Mouse (Mus musculus) hindbrain, embryonic 16.5 days (tissue): ENCODE measurements around the gene Golga2. TPM values are rescaled to one million over a fixed set of nuclear protein-coding genes. Genes with fewer than 3 reads are reported as not detected.

ENCODE experiments used
- ATAC-seq: fragments of 200-750 bp; cut with Nextera tagmentation; 2 replicates; pipeline ENCODE4 v1.8.0; 2017; ENCODE audit warnings: moderate TSS enrichment, moderate library complexity
- H3K27ac ChIP-seq: fragments of 300-500 bp; sonication (generic); 2 replicates; pipeline ENCODE4 v1.5.1; 2014; ENCODE audit warnings: low read depth, mild to moderate bottlenecking, control low read depth, low read length, moderate library complexity
- H3K27me3 ChIP-seq: fragments of 300-500 bp; sonication (generic); replicated peaks from 2 replicates; pipeline ENCODE4 v1.6.1; 2014; ENCODE audit warnings: low read length; ENCODE audit not compliant: control insufficient read depth, insufficient read depth
- H3K36me3 ChIP-seq: fragments of 300-500 bp; sonication (generic); 2 replicates; pipeline ENCODE4 v1.6.1; 2014; ENCODE audit warnings: mild to moderate bottlenecking, low read length, moderate library complexity, mixed read lengths; ENCODE audit not compliant: control insufficient read depth, insufficient read depth
- H3K4me1 ChIP-seq: fragments of 300-500 bp; sonication (generic); 2 replicates; pipeline ENCODE4 v1.6.1; 2014; ENCODE audit warnings: low read depth, low read length; ENCODE audit not compliant: control insufficient read depth, insufficient read depth
- H3K4me2 ChIP-seq: fragments of 300-500 bp; sonication (generic); 2 replicates; pipeline ENCODE4 v1.6.1; 2014; ENCODE audit warnings: mild to moderate bottlenecking, low read length, control low read depth, moderate library complexity
- H3K4me3 ChIP-seq: fragments of 300-500 bp; sonication (generic); 2 replicates; pipeline ENCODE4 v1.5.1; 2014; ENCODE audit warnings: mild to moderate bottlenecking, low read length, control low read depth, moderate library complexity
- H3K9ac ChIP-seq: fragments of 300-500 bp; sonication (generic); 2 replicates; pipeline ENCODE4 v1.6.1; 2014; ENCODE audit warnings: low read depth, mild to moderate bottlenecking, control low read depth, low read length, moderate library complexity
- H3K9me3 ChIP-seq: fragments of 300-500 bp; sonication (generic); 2 replicates; pipeline ENCODE4 v1.6.1; 2014; ENCODE audit warnings: mild to moderate bottlenecking, low read length, moderate library complexity; ENCODE audit not compliant: control insufficient read depth
- WGBS: fragments of 180-500 bp; shearing (Covaris S2); extraction: QIAGEN DNeasy Blood & Tissue Kit; methylation state at CpG from one replicate; pipeline ENCODE4 v1.1.7; 2014; 5-methylcytosine and 5-hydroxymethylcytosine counted together
- polyA plus RNA-seq: library from polyadenylated mRNA; unstranded; fragments of >200 nt; fragmentation: Nextera tagmentation; extraction: Ambion mirVana; gene quantifications from 2 replicates; pipeline ENCODE4 v1.2.1, GENCODE M21; 2015

Gene Golga2
- polyA plus RNA-seq, 1 experiment from 2014 or later: 25.5 TPM

- Histone ChIP-seq H3K4me3 (no peak overlapping the region), H3K27me3 (no peaks in the 10 kb centered on the region), H3K9ac (no peak overlapping the region), H3K36me3 (peaks cover 59% of the 10 kb centered on the region), H3K4me1 (no peaks in the 10 kb centered on the region), H3K4me2 (no peak overlapping the region), H3K9me3 (no peaks in the 10 kb centered on the region), H3K27ac (no peak overlapping the region)
- WGBS: 91% methylated on average over 10 of the region's 10 CpGs
- ATAC-seq: no peak
Measured at GRCm38 (mm10) chr2:32302952-32303351, 15.8 kb downstream of the Golga2 start.

- Histone ChIP-seq H3K4me3 (no peak overlapping the region), H3K27me3 (no peaks in the 10 kb centered on the region), H3K27ac (no peak overlapping the region), H3K4me2 (no peak overlapping the region), H3K9ac (no peak overlapping the region), H3K36me3 (peaks cover 54% of the 10 kb centered on the region), H3K4me1 (no peaks in the 10 kb centered on the region), H3K9me3 (no peaks in the 10 kb centered on the region)
- ATAC-seq: no peak
- WGBS: 52% methylated on average over 8 of the region's 8 CpGs
Measured at GRCm38 (mm10) chr2:32304145-32304832, 17.1 kb downstream of the Golga2 start.

- Histone ChIP-seq H3K27ac (no peak overlapping the region), H3K4me3 (no peak overlapping the region), H3K36me3 (peaks cover 63% of the 10 kb centered on the region), H3K4me1 (no peaks in the 10 kb centered on the region), H3K9me3 (no peaks in the 10 kb centered on the region), H3K4me2 (no peak overlapping the region), H3K9ac (no peak overlapping the region), H3K27me3 (no peaks in the 10 kb centered on the region)
- WGBS: 91% methylated on average over 5 of the region's 5 CpGs
- ATAC-seq: no peak
Measured at GRCm38 (mm10) chr2:32305668-32306067, 18.5 kb downstream of the Golga2 start.

- Histone ChIP-seq H3K4me1 (no peaks in the 10 kb centered on the region), H3K27ac (no peak overlapping the region), H3K9ac (no peak overlapping the region), H3K9me3 (no peaks in the 10 kb centered on the region), H3K4me3 (no peak overlapping the region), H3K27me3 (no peaks in the 10 kb centered on the region), H3K4me2 (no peak overlapping the region), H3K36me3 (peaks cover 63% of the 10 kb centered on the region)
- no peak for ATAC-seq
- 84% methylated on average over 9 of the region's 9 CpGs for WGBS
Measured at GRCm38 (mm10) chr2:32306176-32306575, 19.0 kb downstream of the Golga2 start.

DNA sequence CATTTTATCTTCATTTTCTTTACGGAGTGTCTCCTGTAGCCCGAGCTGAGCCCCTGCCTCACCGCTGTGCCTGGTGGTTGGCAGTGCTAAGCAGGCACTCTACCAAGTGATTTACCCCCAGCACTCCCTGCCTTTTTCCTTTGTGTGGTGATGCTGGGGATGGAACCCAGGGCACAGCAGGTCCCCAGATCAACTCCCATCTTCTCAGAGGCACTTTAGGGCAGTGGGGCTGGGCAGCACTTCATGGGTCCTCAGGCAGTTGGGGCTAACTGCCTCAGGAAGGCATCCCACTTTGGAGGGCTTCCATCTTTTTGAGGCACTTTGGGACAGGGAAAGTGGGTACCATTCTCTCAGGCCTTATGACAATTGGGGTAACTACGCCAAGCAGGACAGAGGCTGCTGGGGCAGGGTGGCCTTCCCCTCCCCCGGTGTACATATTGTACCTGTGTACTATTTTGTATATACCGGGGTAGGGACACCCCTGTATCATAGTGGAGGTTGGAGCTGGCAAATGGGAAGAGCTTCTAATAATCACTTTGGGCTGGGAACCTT is 20.1 kb downstream of the Golga2 start:
- 91% methylated on average over 6 of the region's 6 CpGs for WGBS
- no peak overlapping the region for H3K27ac ChIP-seq
- H3K9ac ChIP-seq: no peak overlapping the region
- no peak overlapping the region for H3K4me2 ChIP-seq
- no peaks in the 10 kb centered on the region for H3K27me3 ChIP-seq
- H3K4me3 ChIP-seq: no peak overlapping the region
- ATAC-seq: no peak
- no peaks in the 10 kb centered on the region for H3K9me3 ChIP-seq
- H3K4me1 ChIP-seq: peaks cover 8% of the 10 kb centered on the region
- H3K36me3 ChIP-seq: peaks cover 55% of the 10 kb centered on the region

- no peak overlapping the region for H3K4me2 ChIP-seq
- H3K9ac ChIP-seq: no peak overlapping the region
- no peaks in the 10 kb centered on the region for H3K27me3 ChIP-seq
- no peaks in the 10 kb centered on the region for H3K9me3 ChIP-seq
- peaks cover 46% of the 10 kb centered on the region for H3K36me3 ChIP-seq
- ATAC-seq: 0 out of 2 replicates have a peak, but pooled peaks have one; percentile 10
- peaks cover 8% of the 10 kb centered on the region for H3K4me1 ChIP-seq
- H3K27ac ChIP-seq: 0 out of 2 replicates have a peak overlapping the region, but pooled peaks have one; percentile 5
- no peak overlapping the region for H3K4me3 ChIP-seq
- WGBS: 40% methylated on average over 8 of the region's 8 CpGs
Measured at GRCm38 (mm10) chr2:32307941-32308760, 21.0 kb downstream of the Golga2 start.

- Histone ChIP-seq H3K27ac (no peak overlapping the region), H3K9ac (no peak overlapping the region; the same call in 1 of the 2 replicates), H3K9me3 (no peaks in the 10 kb centered on the region), H3K27me3 (no peaks in the 10 kb centered on the region), H3K4me1 (peaks cover 8% of the 10 kb centered on the region), H3K4me3 (no peak overlapping the region), H3K36me3 (peaks cover 41% of the 10 kb centered on the region), H3K4me2 (no peak overlapping the region)
- WGBS: 91% methylated on average over 16 of the region's 16 CpGs
- ATAC-seq: no peak
Measured at GRCm38 (mm10) chr2:32308870-32309568, 21.8 kb downstream of the Golga2 start.

GRCm38 (mm10) chr2:32310096-32310845 is 23.1 kb downstream of the Golga2 start:
- peaks cover 8% of the 10 kb centered on the region for H3K4me1 ChIP-seq
- no peak for ATAC-seq
- peaks cover 34% of the 10 kb centered on the region for H3K36me3 ChIP-seq
- WGBS: 84% methylated on average over 18 of the region's 18 CpGs
- no peak overlapping the region for H3K4me3 ChIP-seq
- no peak overlapping the region for H3K27ac ChIP-seq
- H3K9ac ChIP-seq: no peak overlapping the region
- H3K9me3 ChIP-seq: no peaks in the 10 kb centered on the region
- no peaks in the 10 kb centered on the region for H3K27me3 ChIP-seq
- no peak overlapping the region for H3K4me2 ChIP-seq
